Mouse (Mus musculus) heart, postnatal 0 days (tissue): ENCODE results near the gene Zfp46. TPM values are rescaled to one million over a fixed set of nuclear protein-coding genes. Genes with fewer than 3 reads are reported as not detected.
A peak's percentile ranks its signal among the peaks of the same experiment; 100 is the strongest.

Experiments used
- ATAC-seq: fragments of 200-750 bp; cut with Nextera tagmentation; 2 replicates; pipeline ENCODE4 v1.8.0; 2017; ENCODE audit warnings: low read depth, moderate number of reproducible peaks, moderate library complexity; ENCODE audit not compliant: insufficient read depth
- DNase-seq: peaks from one replicate; pipeline ENCODE4 v3.0.0-alpha.2; 2016; ENCODE audit warnings: low spot score
- H3K27ac ChIP-seq: fragments of 300-500 bp; sonication (generic); 2 replicates; pipeline ENCODE4 v1.5.1; 2014; ENCODE audit warnings: low read depth, mild to moderate bottlenecking
- H3K27me3 ChIP-seq: fragments of 300-500 bp; sonication (generic); 2 replicates; pipeline ENCODE4 v1.6.1; 2014; ENCODE audit warnings: low read length, mixed read lengths; ENCODE audit not compliant: control insufficient read depth, insufficient read depth
- H3K36me3 ChIP-seq: fragments of 300-500 bp; sonication (generic); replicated peaks from 2 replicates; pipeline ENCODE4 v1.6.1; 2014; ENCODE audit warnings: low read length, mixed read lengths; ENCODE audit not compliant: control insufficient read depth, insufficient read depth
- H3K4me1 ChIP-seq: fragments of 300-500 bp; sonication (generic); 2 replicates; pipeline ENCODE4 v1.6.1; 2014; ENCODE audit warnings: antibody characterized with exemption; ENCODE audit not compliant: control insufficient read depth, insufficient read depth
- H3K4me2 ChIP-seq: fragments of 300-500 bp; sonication (generic); 2 replicates; pipeline ENCODE4 v1.6.1; 2014; ENCODE audit warnings: low read depth, mild to moderate bottlenecking, low read length, moderate library complexity
- H3K4me3 ChIP-seq: fragments of 300-500 bp; sonication (generic); 2 replicates; pipeline ENCODE4 v1.5.1; 2014; ENCODE audit warnings: low read depth, low read length
- H3K9ac ChIP-seq: fragments of 300-500 bp; sonication (generic); replicated peaks from 2 replicates; pipeline ENCODE4 v1.6.1; 2014; ENCODE audit warnings: low read depth, low read length, mixed read lengths
- H3K9me3 ChIP-seq: fragments of 300-500 bp; sonication (generic); replicated peaks from 2 replicates; pipeline ENCODE4 v1.6.1; 2016; ENCODE audit warnings: low read length; ENCODE audit not compliant: control insufficient read depth
- CTCF ChIP-seq: IDR thresholded peaks from 2 replicates; pipeline ENCODE4 v1.5.1; 2016; ENCODE audit warnings: antibody characterized with exemption, control low read depth, low read depth
- EP300 ChIP-seq: IDR thresholded peaks from 2 replicates; pipeline ENCODE4 v1.6.1; 2016; ENCODE audit warnings: antibody characterized with exemption, low read depth
- WGBS: fragments of 180-500 bp; shearing (Covaris S2); extraction: QIAGEN DNeasy Blood & Tissue Kit; methylation state at CpG from one replicate; pipeline ENCODE4 v1.1.7; 2014; 5-methylcytosine and 5-hydroxymethylcytosine counted together
- polyA plus RNA-seq: library from polyadenylated mRNA; unstranded; fragments of >200 nt; fragmentation: Nextera tagmentation; extraction: Ambion mirVana; gene quantifications from 2 replicates; pipeline ENCODE4 v1.2.1, GENCODE M21; 2015
- total RNA-seq: library from RNA; depleted of rRNA; stranded (reverse); fragments of >200 nt; gene quantifications from 2 replicates; pipeline ENCODE4 v1.2.3, GENCODE M21; 2014; ENCODE audit warnings: low replicate concordance

The Zfp46 gene
- total and polyA plus RNA-seq, 2 experiments from 2014 or later = 19.5 to 21.3 TPM

GRCm38 (mm10) chr4:136304181-136304580 is 19.7 kb downstream of the Zfp46 start:
- Histone ChIP-seq H3K36me3 (no peaks in the 10 kb centered on the region), H3K9me3 (no peaks in the 10 kb centered on the region), H3K27ac (no peak overlapping the region), H3K27me3 (no peaks in the 10 kb centered on the region), H3K4me1 (no peaks in the 10 kb centered on the region), H3K9ac (no peak overlapping the region), H3K4me3 (no peak overlapping the region), H3K4me2 (no peak overlapping the region)
- DNase-seq (no peak), ATAC-seq (no peak)
- TF ChIP-seq CTCF (no peak), EP300 (no peak)
- WGBS = 15% methylated on average over 2 of the region's 2 CpGs

GRCm38 (mm10) chr4:136308355-136308754 is 23.9 kb downstream of the Zfp46 start:
- no peaks in the 10 kb centered on the region for H3K9me3 ChIP-seq
- TF ChIP-seq EP300 (no peak), CTCF (no peak)
- H3K4me3 ChIP-seq = no peak overlapping the region
- no peak overlapping the region for H3K9ac ChIP-seq
- no peaks in the 10 kb centered on the region for H3K36me3 ChIP-seq
- H3K27ac ChIP-seq = no peak overlapping the region
- H3K4me1 ChIP-seq = peaks cover 14% of the 10 kb centered on the region
- 66% methylated on average over 2 of the region's 2 CpGs for WGBS
- DNase-seq (no peak), ATAC-seq (no peak)
- no peaks in the 10 kb centered on the region for H3K27me3 ChIP-seq
- H3K4me2 ChIP-seq = no peak overlapping the region

- H3K4me3 ChIP-seq = peak overlapping the region; percentile 97
- DNase-seq = peak; percentile 53
- H3K4me1 ChIP-seq = peaks cover 14% of the 10 kb centered on the region
- TF ChIP-seq CTCF = no peak
- H3K9ac ChIP-seq = peak overlapping the region; percentile 96
- peak overlapping the region; percentile 94 for H3K27ac ChIP-seq
- no peaks in the 10 kb centered on the region for H3K36me3 ChIP-seq
- no peaks in the 10 kb centered on the region for H3K9me3 ChIP-seq
- H3K27me3 ChIP-seq = no peaks in the 10 kb centered on the region
- no peak for ATAC-seq
- under 1% methylated on average over 11 of the region's 11 CpGs for WGBS
- H3K4me2 ChIP-seq = peak overlapping the region; percentile 87
Measured at GRCm38 (mm10) chr4:136309780-136310179, 25.3 kb downstream of the Zfp46 start.

GRCm38 (mm10) chr4:136310229-136311041 is 26.0 kb downstream of the Zfp46 start, which contains the start of gene Hnrnpr:
Gene Hnrnpr (plus strand): TSS chr4:136310942.
- TF ChIP-seq CTCF (no peak), EP300 (peak; percentile 93)
- H3K9ac ChIP-seq = peak within 1 kb of the TSS; percentile 96
- peaks cover 14% of the 10 kb centered on the region for H3K4me1 ChIP-seq
- peak within 1 kb of the TSS; percentile 87 for H3K4me2 ChIP-seq
- no peaks in the 10 kb centered on the region for H3K27me3 ChIP-seq
- DNase-seq (peak; percentile 96), ATAC-seq (peak; percentile 98)
- H3K27ac ChIP-seq = peak within 1 kb of the TSS; percentile 94
- peak within 1 kb of the TSS; percentile 97 for H3K4me3 ChIP-seq
- under 1% methylated on average over 60 of the region's 65 CpGs for WGBS
- no peaks in the 10 kb centered on the region for H3K9me3 ChIP-seq
- no peaks in the 10 kb centered on the region for H3K36me3 ChIP-seq

GRCm38 (mm10) chr4:136311042-136311999 is 26.8 kb downstream of the Zfp46 start:
- H3K4me3 ChIP-seq = peak overlapping the region; percentile 97
- TF ChIP-seq CTCF = no peak
- TF ChIP-seq EP300 = no peak
- peaks cover 2% of the 10 kb centered on the region; the same call in 1 of the 2 replicates for H3K36me3 ChIP-seq
- peak; percentile 25; the same call in 1 of the 2 replicates for ATAC-seq
- peak overlapping the region; percentile 96 for H3K9ac ChIP-seq
- H3K9me3 ChIP-seq = no peaks in the 10 kb centered on the region
- H3K27me3 ChIP-seq = no peaks in the 10 kb centered on the region
- WGBS = under 1% methylated on average over 77 of the region's 81 CpGs
- no peak for DNase-seq
- H3K4me1 ChIP-seq = peaks cover 14% of the 10 kb centered on the region
- peak overlapping the region; percentile 94 for H3K27ac ChIP-seq
- H3K4me2 ChIP-seq = peak overlapping the region; percentile 75
